In genomic region chr17:35200398-35200797, GRCm38 (mm10) we compare ENCODE assay signal across 12 mouse cellular contexts. TPM values are rescaled to one million over a fixed set of nuclear protein-coding genes. Genes with fewer than 3 reads are reported as not detected.
DNase-seq lines count a peak whose midpoint lies in the region; ATAC-seq lines count a peak whose summit lies in the region.
"Had no signal": no experiment of that assay in that cellular context is flagged by ENCODE, and none has a peak within 500 bp of the region (broad histone marks: within the 10 kb centered on the region; RNA-seq: fewer than 3 reads in every experiment).

No protein-coding gene starts in this region.

- no peak overlapping the region for H3K4me2 ChIP-seq in kidney, embryonic 14.5 days (replicated peaks; ENCODE audit: low read depth, low read length)
- H3K4me2 ChIP-seq: midbrain, embryonic 11.5 days had no signal

- no peak overlapping the region for H3K9ac ChIP-seq in kidney, embryonic 14.5 days (ENCODE audit: low read depth, low read length)

- no peak for ATAC-seq in kidney, embryonic 14.5 days (ENCODE audit: low FRiP score, low TSS enrichment)

- H3K4me3 ChIP-seq in kidney, embryonic 14.5 days (ENCODE audit: low read length): no peak overlapping the region

- H3K9me3 ChIP-seq in kidney, embryonic 14.5 days (ENCODE audit: control insufficient read depth, low read length): no peaks in the 10 kb centered on the region

- no peaks in the 10 kb centered on the region for H3K36me3 ChIP-seq in kidney, embryonic 14.5 days (ENCODE audit: control insufficient read depth, insufficient read depth, low read length)

- peak; percentile 40 for DNase-seq in 3134 (ENCODE audit: extremely low read depth, insufficient read length, low spot score)
- peak; percentile 87 for DNase-seq in A20 (ENCODE audit: low read depth, low spot score)
- peak; percentile 95 for DNase-seq in induced T-regulatory cell, adult 2 months (ENCODE audit: low read depth)
- peak; percentile 92 for DNase-seq in naive thymus-derived CD4-positive, alpha-beta T cell, adult 2 months (ENCODE audit: low read depth)
- DNase-seq in right cerebral cortex, adult 2 months (ENCODE audit: low spot score in 2 of 2): no peak
- no peak for DNase-seq in right cerebral cortex, postnatal 25 days
- DNase-seq: adrenal gland, adult 8-10 months; kidney, postnatal 4 days; right cerebral cortex, postnatal 4 days had no signal

- no peak overlapping the region for H3K27ac ChIP-seq in kidney, embryonic 14.5 days (ENCODE audit: low read depth, low read length)

- H3K4me1 ChIP-seq in kidney, embryonic 14.5 days (ENCODE audit: control insufficient read depth, insufficient read depth, low read length): peaks cover 8% of the 10 kb centered on the region

- H3K27me3 ChIP-seq in kidney, embryonic 14.5 days (ENCODE audit: control insufficient read depth, insufficient read depth, low read length): peaks cover 40% of the 10 kb centered on the region

- WGBS in kidney, embryonic 14.5 days: 90% methylated on average over 11 of the region's 11 CpGs

RNA-seq across cellular contexts. Expression of gene Tnf, which starts 1.4 kb away (rescaled TPM):
- polyA plus RNA-seq in kidney, embryonic 14.5 days (2014; fragmentation: Nextera tagmentation; extraction: Ambion mirVana): not detected in 2 replicates
- polyA plus RNA-seq: embryonic facial prominence, embryonic 11.5 days had no signal

RNA-seq across cellular contexts. Expression of gene Lta, which starts 4.8 kb away (rescaled TPM):
- polyA plus RNA-seq in kidney, embryonic 14.5 days (2014; fragmentation: Nextera tagmentation; extraction: Ambion mirVana): 0.14 TPM in 1 of 2 replicates, not detected in the other
- polyA plus RNA-seq: embryonic facial prominence, embryonic 11.5 days; midbrain, embryonic 11.5 days had no signal

RNA-seq across cellular contexts. Expression of gene Ltb, which starts 6.2 kb away (rescaled TPM):
- 0.34 and 1.4 TPM in 2 replicates for polyA plus RNA-seq in kidney, embryonic 14.5 days (2014; fragmentation: Nextera tagmentation; extraction: Ambion mirVana)
- polyA plus RNA-seq: midbrain, embryonic 11.5 days had no signal

RNA-seq across cellular contexts. Expression of gene Lst1, which starts 12.2 kb away (rescaled TPM):
- polyA plus RNA-seq in kidney, embryonic 14.5 days (2014; fragmentation: Nextera tagmentation; extraction: Ambion mirVana): 12.2 and 15.9 TPM in 2 replicates

RNA-seq across cellular contexts. Expression of gene Gm16181, which starts 20.2 kb away (rescaled TPM):
- 0.89 TPM in 1 of 2 replicates, not detected in the other for polyA plus RNA-seq in kidney, embryonic 14.5 days (2014; fragmentation: Nextera tagmentation; extraction: Ambion mirVana)
- polyA plus RNA-seq: embryonic facial prominence, embryonic 11.5 days; midbrain, embryonic 11.5 days had no signal

Comparison
In these comparisons a context has a peak if more than half of its experiments do, and no peak if none do; other contexts are left out.
1. DNase-seq: peak in 3134 (single experiment), A20 (single experiment), induced T-regulatory cell, adult 2 months (single experiment) and naive thymus-derived CD4-positive, alpha-beta T cell, adult 2 months (single experiment); none in right cerebral cortex, adult 2 months (0 of 2) and right cerebral cortex, postnatal 25 days (single experiment).